Mouse (Mus musculus): Measurements from ENCODE around the gene Pdk1.

DNA sequence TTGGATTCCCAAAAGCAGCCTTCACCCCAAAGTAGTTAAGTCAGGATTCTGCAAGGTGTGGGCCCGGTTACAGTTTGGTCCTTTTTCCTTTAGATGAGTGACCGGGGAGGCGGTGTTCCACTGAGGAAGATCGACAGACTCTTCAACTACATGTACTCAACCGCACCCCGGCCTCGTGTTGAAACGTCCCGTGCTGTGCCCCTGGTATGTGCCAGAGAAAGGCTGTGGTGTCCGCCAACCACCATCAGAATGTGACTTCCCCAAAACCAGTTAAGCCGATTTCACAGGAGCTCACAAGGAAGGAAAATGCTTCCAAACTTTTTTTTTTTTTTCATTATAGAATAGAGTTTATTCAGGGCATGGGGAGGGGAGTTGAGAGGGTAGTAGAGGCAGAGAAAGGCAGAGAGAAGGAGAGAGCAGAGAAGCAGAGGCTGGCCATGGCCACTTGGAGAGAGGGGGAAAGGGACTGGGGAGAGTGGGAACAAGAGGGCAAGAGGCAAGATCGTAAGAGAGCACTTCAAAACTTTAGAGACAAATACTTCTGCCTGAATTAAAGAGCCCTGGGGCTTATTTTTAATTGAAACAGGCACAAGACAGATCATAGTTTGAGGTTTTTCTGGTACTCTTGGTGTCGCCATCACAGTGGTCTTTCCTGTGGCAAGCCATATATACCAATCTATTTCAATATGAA is 22.7 kb downstream of the Pdk1 start:
- TF ChIP-seq GATA1 (IDR thresholded peaks at IDR 0.05; ENCODE audit: low read length) (no peak), TAL1 (IDR thresholded peaks at IDR 0.05; ENCODE audit: low read length) (no peak)
